Mouse (Mus musculus) cortical plate, adult 2 months (tissue): Measurements from ENCODE around the gene Gtf3c1.

Experiments
- CTCF ChIP-seq: fragments of 200-500 bp; IDR thresholded peaks from 2 replicates; pipeline ENCODE4 v1.5.1; 2011; ENCODE audit warnings: mild to moderate bottlenecking, control low read depth, low read length; ENCODE audit not compliant: insufficient read depth; ENCODE audit errors: extremely low read depth
- POLR2A ChIP-seq: fragments of 200-500 bp; IDR thresholded peaks from 2 replicates; pipeline ENCODE4 v1.6.1; 2011; ENCODE audit warnings: mild to moderate bottlenecking, low read length, control low read depth; ENCODE audit not compliant: insufficient read depth; ENCODE audit errors: extremely low read depth

DNA sequence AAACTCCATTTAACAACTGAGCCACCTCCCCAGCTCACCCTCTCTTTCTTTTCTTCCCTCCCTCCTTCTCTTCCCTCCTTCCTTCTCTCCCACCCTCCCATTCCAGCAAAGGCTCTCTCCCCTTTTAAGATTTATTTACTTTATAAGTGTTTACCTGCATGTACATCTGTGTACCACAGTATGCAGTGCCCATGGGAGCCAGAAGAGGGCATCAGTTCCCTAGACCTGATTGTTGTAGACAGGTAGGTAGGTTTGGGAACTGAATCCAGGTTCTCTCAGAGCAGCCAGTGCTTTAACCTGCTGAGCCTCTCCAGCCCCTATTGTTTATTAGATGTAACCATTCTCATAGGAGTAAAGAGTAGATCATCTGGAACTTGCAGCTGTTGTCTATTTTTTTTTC lies 14.5 kb upstream of the Gtf3c1 start:
- TF ChIP-seq POLR2A (no peak), CTCF (0 out of 2 replicates have a peak, but pooled peaks have one; percentile 2)
